Mouse (Mus musculus): ENCODE data around the gene Thpo. TPM values are rescaled to one million over a fixed set of nuclear protein-coding genes. Genes with fewer than 3 reads are reported as not detected.

Gene Thpo
- polyA plus RNA-seq, 1 experiment from 2014 or later: 2.9 TPM

DNA sequence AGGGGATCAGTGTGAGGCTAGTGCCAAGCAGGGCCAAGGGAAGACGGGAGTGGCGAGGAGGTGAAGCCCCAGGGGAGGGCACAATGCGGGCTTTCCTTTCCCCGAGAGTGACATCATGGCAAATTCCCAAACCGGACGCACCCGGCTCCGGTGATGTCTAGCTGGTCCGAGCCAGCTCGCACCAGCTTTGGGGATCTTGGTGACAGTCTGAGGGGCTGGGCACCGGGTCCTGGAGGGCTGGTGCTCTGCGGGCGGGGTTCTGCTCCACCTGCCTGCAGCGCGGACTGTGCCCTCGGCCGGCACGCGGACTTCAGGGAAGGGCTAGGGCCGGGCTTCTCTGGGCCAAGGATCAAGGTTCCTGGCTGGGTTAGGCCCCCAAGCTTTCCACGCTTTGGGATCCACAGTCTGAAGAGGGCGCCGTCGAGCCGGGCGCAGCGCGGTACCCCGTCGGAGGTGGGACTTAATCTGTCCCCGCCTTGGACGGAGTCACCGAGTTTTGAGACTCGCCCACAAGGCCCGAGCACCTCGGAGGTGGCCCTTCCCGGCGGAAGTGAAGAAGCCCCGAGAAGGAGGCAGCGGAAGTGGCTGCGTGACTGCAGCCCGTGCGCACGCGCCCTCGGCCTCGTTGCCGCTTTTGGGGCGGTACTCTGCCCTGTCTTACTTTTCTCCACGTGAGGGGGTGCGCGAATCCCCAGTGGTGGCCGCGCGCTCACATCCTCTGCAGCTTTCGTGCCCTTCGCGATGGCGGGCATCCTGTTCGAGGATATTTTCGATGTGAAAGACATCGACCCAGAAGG lies 16.9 kb downstream of the Thpo start, which contains the start of the genes Polr2h and Clcn2:
Polr2h (plus strand) TSS at position 485 of the 797 bp plus-strand sequence.
Clcn2 (minus strand) TSS at position 566 of the 797 bp plus-strand sequence.
- Histone ChIP-seq H3K27me3 (replicated peaks; ENCODE audit: control insufficient read depth, insufficient read depth, low read length) (no peaks in the 10 kb centered on the region), H3K4me3 (ENCODE audit: low read length) (peak within 1 kb of the TSS; percentile 74), H3K27ac (ENCODE audit: low read length) (peak within 1 kb of the TSS; percentile 99), H3K4me2 (ENCODE audit: low read depth, low read length) (peak within 1 kb of the TSS; percentile 91), H3K36me3 (ENCODE audit: control insufficient read depth, insufficient read depth, low read length) (peaks cover 9% of the 10 kb centered on the region), H3K4me1 (ENCODE audit: control insufficient read depth, insufficient read depth, low read length) (peaks cover 20% of the 10 kb centered on the region), H3K9me3 (ENCODE audit: control insufficient read depth, low read length) (no peaks in the 10 kb centered on the region), H3K9ac (ENCODE audit: low read depth, low read length) (peak within 1 kb of the TSS; percentile 84)
- under 1% methylated on average over 62 of the region's 62 CpGs for WGBS
- peak; percentile 88 for ATAC-seq

DNA sequence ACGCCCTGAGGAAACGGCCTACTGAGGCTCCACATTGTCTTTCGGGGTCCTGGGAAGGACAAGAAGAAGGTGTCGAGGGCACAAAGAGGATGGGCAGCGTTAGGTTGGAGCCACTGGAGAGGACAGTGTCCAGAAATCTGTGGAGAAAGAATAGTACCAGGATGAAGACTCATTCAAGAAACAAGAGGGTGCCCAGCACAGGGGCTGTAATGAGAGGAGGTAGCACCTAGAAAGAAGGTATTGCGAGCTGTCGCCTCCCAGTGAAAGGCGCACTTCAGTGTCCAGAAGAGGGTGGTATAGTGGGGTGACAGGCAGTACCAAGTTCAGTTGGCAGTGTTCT lies 17.5 kb downstream of the Thpo start:
- H3K27ac ChIP-seq (ENCODE audit: low read length): peak overlapping the region; percentile 99

DNA sequence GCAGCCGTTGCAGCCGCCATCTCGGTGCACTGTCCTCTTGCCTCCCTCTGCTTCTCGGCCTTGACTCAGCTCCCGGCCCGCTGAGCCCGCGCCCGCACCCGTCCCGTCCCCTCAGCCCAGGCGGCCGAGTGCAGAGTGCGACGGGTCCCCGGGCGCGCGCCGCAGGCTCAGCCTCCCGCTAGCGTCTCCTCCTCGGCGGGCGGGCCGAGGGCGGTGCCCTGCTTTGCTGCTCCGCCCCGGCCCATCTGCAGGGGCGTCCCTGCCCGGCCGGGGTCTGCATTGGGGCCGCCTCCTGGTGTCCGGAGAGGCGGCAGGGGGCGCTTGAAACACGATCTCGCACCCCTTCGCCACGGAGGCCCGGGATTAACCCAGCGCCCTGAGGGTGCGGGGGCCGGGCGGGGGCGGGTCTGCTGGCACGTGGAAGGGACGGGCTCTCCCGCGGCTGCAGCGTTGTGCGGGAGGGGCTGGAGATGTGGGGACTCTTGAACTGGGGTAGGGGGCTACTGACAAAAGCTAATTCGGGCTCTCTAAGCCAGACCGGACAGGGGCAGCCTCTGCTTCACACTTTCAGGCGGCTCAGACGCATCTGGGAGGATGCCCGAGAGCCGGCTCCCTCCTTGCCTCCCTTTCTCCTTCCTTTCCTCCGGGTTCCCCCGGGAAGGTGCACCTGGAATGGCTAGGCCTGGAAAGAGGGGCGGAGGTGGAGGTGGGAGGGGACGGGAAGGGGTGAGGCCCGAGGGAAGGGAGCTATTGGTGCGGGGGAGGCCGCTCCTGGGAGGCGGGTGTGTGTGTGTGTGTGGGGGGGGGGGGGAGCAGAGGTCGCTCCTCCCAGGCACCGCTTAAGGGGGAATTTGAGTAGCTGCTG lies 18.1 kb downstream of the Thpo start:
- under 1% methylated on average over 53 of the region's 68 CpGs for WGBS
- Histone ChIP-seq H3K9me3 (ENCODE audit: control insufficient read depth, low read length) (no peaks in the 10 kb centered on the region), H3K4me2 (ENCODE audit: low read depth, low read length) (peak overlapping the region; percentile 91), H3K4me1 (ENCODE audit: control insufficient read depth, insufficient read depth, low read length) (peaks cover 20% of the 10 kb centered on the region), H3K27me3 (replicated peaks; ENCODE audit: control insufficient read depth, insufficient read depth, low read length) (no peaks in the 10 kb centered on the region), H3K9ac (ENCODE audit: low read depth, low read length) (peak overlapping the region; percentile 84), H3K27ac (ENCODE audit: low read length) (peak overlapping the region; percentile 99), H3K36me3 (ENCODE audit: control insufficient read depth, insufficient read depth, low read length) (peaks cover 3% of the 10 kb centered on the region; the same call in 1 of the 2 replicates), H3K4me3 (ENCODE audit: low read length) (peak overlapping the region; percentile 74)
- ATAC-seq: peak; percentile 70

More for the DNA sequence above, 17.5 kb downstream of the Thpo start:
- Histone ChIP-seq H3K4me3 (ENCODE audit: low read length) (peak overlapping the region; percentile 74), H3K4me2 (ENCODE audit: low read depth, low read length) (peak overlapping the region; percentile 91), H3K36me3 (ENCODE audit: control insufficient read depth, insufficient read depth, low read length) (peaks cover 9% of the 10 kb centered on the region), H3K27me3 (replicated peaks; ENCODE audit: control insufficient read depth, insufficient read depth, low read length) (no peaks in the 10 kb centered on the region), H3K9me3 (ENCODE audit: control insufficient read depth, low read length) (no peaks in the 10 kb centered on the region), H3K4me1 (ENCODE audit: control insufficient read depth, insufficient read depth, low read length) (peaks cover 20% of the 10 kb centered on the region), H3K9ac (ENCODE audit: low read depth, low read length) (peak overlapping the region; percentile 84)
- ATAC-seq: no peak
- 1% methylated on average over 8 of the region's 8 CpGs for WGBS

GRCm38 (mm10) chr16:20715566-20715965 lies 18.7 kb downstream of the Thpo start:
- Histone ChIP-seq H3K4me1 (ENCODE audit: control insufficient read depth, insufficient read depth, low read length) (peaks cover 20% of the 10 kb centered on the region), H3K4me3 (ENCODE audit: low read length) (peak overlapping the region; percentile 74), H3K4me2 (ENCODE audit: low read depth, low read length) (peak overlapping the region; percentile 91), H3K9ac (ENCODE audit: low read depth, low read length) (peak overlapping the region; percentile 84), H3K9me3 (ENCODE audit: control insufficient read depth, low read length) (no peaks in the 10 kb centered on the region), H3K27ac (ENCODE audit: low read length) (peak overlapping the region; percentile 99), H3K27me3 (replicated peaks; ENCODE audit: control insufficient read depth, insufficient read depth, low read length) (no peaks in the 10 kb centered on the region), H3K36me3 (ENCODE audit: control insufficient read depth, insufficient read depth, low read length) (peaks cover 3% of the 10 kb centered on the region; the same call in 1 of the 2 replicates)
- 1% methylated on average over 12 of the region's 12 CpGs for WGBS
- no peak for ATAC-seq

GRCm38 (mm10) chr16:20715161-20715560 lies 19.1 kb downstream of the Thpo start:
- Histone ChIP-seq H3K9me3 (ENCODE audit: control insufficient read depth, low read length) (no peaks in the 10 kb centered on the region), H3K36me3 (ENCODE audit: control insufficient read depth, insufficient read depth, low read length) (peaks cover 3% of the 10 kb centered on the region; the same call in 1 of the 2 replicates), H3K4me1 (ENCODE audit: control insufficient read depth, insufficient read depth, low read length) (peaks cover 20% of the 10 kb centered on the region), H3K9ac (ENCODE audit: low read depth, low read length) (peak overlapping the region; percentile 84), H3K27me3 (replicated peaks; ENCODE audit: control insufficient read depth, insufficient read depth, low read length) (no peaks in the 10 kb centered on the region), H3K4me3 (ENCODE audit: low read length) (peak overlapping the region; percentile 74), H3K4me2 (ENCODE audit: low read depth, low read length) (peak overlapping the region; percentile 91), H3K27ac (ENCODE audit: low read length) (0 out of 2 replicates have a peak overlapping the region, but pooled peaks have one; percentile 12)
- ATAC-seq: no peak
- 50% methylated on average over 2 of the region's 2 CpGs for WGBS

DNA sequence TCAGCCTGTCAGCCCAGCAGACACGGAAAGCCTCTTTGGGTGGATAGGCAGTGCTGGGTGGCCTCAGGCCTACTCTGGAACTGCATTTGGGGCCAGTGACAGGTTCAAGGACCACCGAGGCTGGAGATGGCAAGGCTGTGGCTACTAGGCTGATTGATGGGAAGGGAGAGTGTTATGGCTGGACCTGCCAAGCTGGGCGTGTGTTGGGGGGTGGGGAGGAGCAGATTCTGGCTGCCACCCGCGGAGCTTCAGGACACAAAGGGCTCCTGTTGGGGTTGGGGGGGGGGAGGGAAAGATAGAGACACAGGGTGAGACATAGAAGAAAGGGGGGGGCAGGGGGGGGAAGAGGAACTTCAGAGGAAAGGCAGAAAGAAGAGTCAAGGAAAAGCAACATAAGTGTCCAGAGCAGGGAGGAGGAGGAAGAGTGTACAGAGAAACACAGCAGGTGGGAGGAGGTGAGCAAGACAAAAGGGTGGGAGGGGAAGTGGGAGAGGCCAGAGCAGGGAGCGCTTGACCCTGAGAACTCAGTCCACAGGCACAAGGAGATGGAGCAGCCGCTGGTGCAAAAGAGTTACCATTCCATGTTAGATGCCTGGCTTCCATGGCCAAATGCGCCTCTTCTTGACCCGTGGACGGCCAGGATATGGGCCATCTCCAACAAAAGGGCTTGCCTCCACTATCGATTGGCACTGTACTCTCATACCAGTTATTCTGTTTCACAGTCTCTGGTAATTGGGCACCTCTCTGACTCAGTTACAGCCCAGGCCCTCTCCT lies 19.8 kb downstream of the Thpo start:
- ATAC-seq: no peak
- H3K27me3 ChIP-seq (replicated peaks; ENCODE audit: control insufficient read depth, insufficient read depth, low read length): no peaks in the 10 kb centered on the region
- peaks cover 20% of the 10 kb centered on the region for H3K4me1 ChIP-seq (ENCODE audit: control insufficient read depth, insufficient read depth, low read length)
- H3K27ac ChIP-seq (ENCODE audit: low read length): no peak overlapping the region; the same call in 1 of the 2 replicates
- peak overlapping the region; percentile 84; the same call in 1 of the 2 replicates for H3K9ac ChIP-seq (ENCODE audit: low read depth, low read length)
- peak overlapping the region; percentile 74 for H3K4me3 ChIP-seq (ENCODE audit: low read length)
- WGBS: 44% methylated on average over 11 of the region's 11 CpGs
- H3K4me2 ChIP-seq (ENCODE audit: low read depth, low read length): peak overlapping the region; percentile 91
- H3K9me3 ChIP-seq (ENCODE audit: control insufficient read depth, low read length): no peaks in the 10 kb centered on the region
- peaks cover 3% of the 10 kb centered on the region; the same call in 1 of the 2 replicates for H3K36me3 ChIP-seq (ENCODE audit: control insufficient read depth, insufficient read depth, low read length)

GRCm38 (mm10) chr16:20712889-20713288 lies 21.4 kb downstream of the Thpo start:
- H3K4me1 ChIP-seq (ENCODE audit: control insufficient read depth, insufficient read depth, low read length): peaks cover 15% of the 10 kb centered on the region
- H3K4me2 ChIP-seq (ENCODE audit: low read depth, low read length): no peak overlapping the region
- no peak overlapping the region for H3K9ac ChIP-seq (ENCODE audit: low read depth, low read length)
- no peak overlapping the region for H3K27ac ChIP-seq (ENCODE audit: low read length)
- 76% methylated on average over 7 of the region's 7 CpGs for WGBS
- H3K9me3 ChIP-seq (ENCODE audit: control insufficient read depth, low read length): no peaks in the 10 kb centered on the region
- no peak overlapping the region for H3K4me3 ChIP-seq (ENCODE audit: low read length)
- no peaks in the 10 kb centered on the region for H3K27me3 ChIP-seq (replicated peaks; ENCODE audit: control insufficient read depth, insufficient read depth, low read length)
- H3K36me3 ChIP-seq (ENCODE audit: control insufficient read depth, insufficient read depth, low read length): peaks cover 6% of the 10 kb centered on the region
- no peak for ATAC-seq

GRCm38 (mm10) chr16:20712190-20712589 lies 22.1 kb downstream of the Thpo start:
- Histone ChIP-seq H3K27ac (ENCODE audit: low read length) (no peak overlapping the region), H3K36me3 (ENCODE audit: control insufficient read depth, insufficient read depth, low read length) (peaks cover 8% of the 10 kb centered on the region), H3K9me3 (ENCODE audit: control insufficient read depth, low read length) (no peaks in the 10 kb centered on the region), H3K27me3 (replicated peaks; ENCODE audit: control insufficient read depth, insufficient read depth, low read length) (no peaks in the 10 kb centered on the region), H3K4me1 (ENCODE audit: control insufficient read depth, insufficient read depth, low read length) (peaks cover 15% of the 10 kb centered on the region), H3K4me2 (ENCODE audit: low read depth, low read length) (no peak overlapping the region), H3K4me3 (ENCODE audit: low read length) (no peak overlapping the region), H3K9ac (ENCODE audit: low read depth, low read length) (no peak overlapping the region)
- WGBS: 84% methylated on average over 9 of the region's 9 CpGs
- no peak for ATAC-seq
